Mouse (Mus musculus): Measurements from ENCODE around the gene Cox10. TPM values are rescaled to one million over a fixed set of nuclear protein-coding genes. Genes with fewer than 3 reads are reported as not detected.

Cox10 gene
- polyA plus RNA-seq, 1 experiment from 2014 or later = 25.2 TPM

DNA sequence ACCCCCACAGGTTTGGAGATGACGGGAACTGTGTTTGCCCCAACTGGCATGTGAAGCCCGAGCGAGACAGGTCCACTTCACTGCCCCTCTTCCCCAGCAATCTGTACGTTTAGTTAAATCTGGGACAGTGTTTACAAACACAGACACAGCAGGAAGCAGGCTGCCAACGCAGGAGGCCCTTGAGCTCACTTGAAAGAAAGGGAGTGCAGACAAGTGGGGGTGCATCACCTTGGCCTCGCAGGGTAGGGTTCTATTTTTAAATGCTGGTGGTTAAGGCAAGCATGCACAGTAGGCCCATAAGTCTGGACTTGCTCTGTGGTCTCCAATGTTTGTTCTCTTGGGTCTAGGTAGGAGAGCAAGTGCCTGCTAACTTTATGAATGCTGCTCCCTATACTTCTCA is 93.8 kb downstream of the Cox10 start:
- Histone ChIP-seq H3K4me2 (replicated peaks; ENCODE audit: low read depth, low read length) (no peak overlapping the region), H3K27ac (ENCODE audit: low read depth, low read length) (no peak overlapping the region), H3K27me3 (ENCODE audit: control insufficient read depth, insufficient read depth, low read length) (no peaks in the 10 kb centered on the region), H3K9ac (ENCODE audit: low read depth, low read length) (no peak overlapping the region), H3K4me3 (ENCODE audit: low read depth, low read length) (no peak overlapping the region), H3K4me1 (replicated peaks; ENCODE audit: control insufficient read depth, insufficient read depth, low read length) (no peaks in the 10 kb centered on the region), H3K36me3 (ENCODE audit: control insufficient read depth, insufficient read depth, low read length) (no peaks in the 10 kb centered on the region), H3K9me3 (ENCODE audit: control insufficient read depth, low read length) (no peaks in the 10 kb centered on the region)
- no peak for DNase-seq (ENCODE audit: low spot score)
- no peak for ATAC-seq (ENCODE audit: low FRiP score)
- 79% methylated on average over 6 of the region's 6 CpGs for WGBS

- WGBS = 91% methylated on average over 6 of the region's 6 CpGs
These were observed 94.6 kb downstream of the Cox10 start for GRCm38 (mm10) chr11:63984622-63985168.

GRCm38 (mm10) chr11:63977741-63978140 is 101.5 kb downstream of the Cox10 start:
- Histone ChIP-seq H3K9me3 (ENCODE audit: control insufficient read depth, low read length) (no peaks in the 10 kb centered on the region), H3K4me3 (ENCODE audit: low read depth, low read length) (no peak overlapping the region), H3K4me1 (replicated peaks; ENCODE audit: control insufficient read depth, insufficient read depth, low read length) (no peaks in the 10 kb centered on the region), H3K27me3 (ENCODE audit: control insufficient read depth, insufficient read depth, low read length) (no peaks in the 10 kb centered on the region), H3K27ac (ENCODE audit: low read depth, low read length) (no peak overlapping the region), H3K9ac (ENCODE audit: low read depth, low read length) (no peak overlapping the region), H3K4me2 (replicated peaks; ENCODE audit: low read depth, low read length) (no peak overlapping the region), H3K36me3 (ENCODE audit: control insufficient read depth, insufficient read depth, low read length) (no peaks in the 10 kb centered on the region)
- 65% methylated on average over 2 of the region's 2 CpGs for WGBS
- no peak for ATAC-seq (ENCODE audit: low FRiP score)
- no peak for DNase-seq (ENCODE audit: low spot score)

More at GRCm38 (mm10) chr11:63984622-63985168, 94.6 kb downstream of the Cox10 start:
- Histone ChIP-seq H3K27me3 (ENCODE audit: control insufficient read depth, insufficient read depth, low read length) (no peaks in the 10 kb centered on the region), H3K27ac (ENCODE audit: low read depth, low read length) (no peak overlapping the region), H3K4me3 (ENCODE audit: low read depth, low read length) (no peak overlapping the region), H3K36me3 (ENCODE audit: control insufficient read depth, insufficient read depth, low read length) (no peaks in the 10 kb centered on the region), H3K9me3 (ENCODE audit: control insufficient read depth, low read length) (no peaks in the 10 kb centered on the region), H3K9ac (ENCODE audit: low read depth, low read length) (no peak overlapping the region), H3K4me2 (replicated peaks; ENCODE audit: low read depth, low read length) (no peak overlapping the region), H3K4me1 (replicated peaks; ENCODE audit: control insufficient read depth, insufficient read depth, low read length) (no peaks in the 10 kb centered on the region)
- DNase-seq (ENCODE audit: low spot score) (no peak), ATAC-seq (ENCODE audit: low FRiP score) (no peak)

DNA sequence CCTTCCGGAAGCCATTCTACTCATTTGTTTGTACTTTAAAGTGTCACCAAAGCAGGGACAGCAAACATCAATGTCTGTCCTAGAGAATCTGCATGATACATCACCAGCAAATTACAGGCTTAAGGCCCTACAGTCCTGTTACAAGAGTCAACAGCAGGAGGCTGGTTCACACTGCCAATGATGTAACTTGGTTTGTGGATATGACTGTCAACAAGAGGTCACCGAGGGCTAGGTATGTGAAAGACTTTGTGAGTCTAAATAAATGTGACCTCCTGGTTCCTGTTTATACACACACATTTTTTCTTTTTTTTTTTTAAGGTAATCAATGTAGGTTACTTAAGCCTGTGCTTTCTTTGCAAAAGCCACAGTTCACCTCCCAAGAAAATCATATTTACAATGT is 102.5 kb downstream of the Cox10 start:
- no peak for DNase-seq (ENCODE audit: low spot score)
- no peak for ATAC-seq (ENCODE audit: low FRiP score)
- no peaks in the 10 kb centered on the region for H3K27me3 ChIP-seq (ENCODE audit: control insufficient read depth, insufficient read depth, low read length)
- WGBS = 92% methylated on average over 2 of the region's 2 CpGs
- H3K4me3 ChIP-seq (ENCODE audit: low read depth, low read length) = no peak overlapping the region
- no peaks in the 10 kb centered on the region for H3K4me1 ChIP-seq (replicated peaks; ENCODE audit: control insufficient read depth, insufficient read depth, low read length)
- no peak overlapping the region for H3K4me2 ChIP-seq (replicated peaks; ENCODE audit: low read depth, low read length)
- no peaks in the 10 kb centered on the region for H3K36me3 ChIP-seq (ENCODE audit: control insufficient read depth, insufficient read depth, low read length)
- no peak overlapping the region for H3K9ac ChIP-seq (ENCODE audit: low read depth, low read length)
- no peak overlapping the region for H3K27ac ChIP-seq (ENCODE audit: low read depth, low read length)
- H3K9me3 ChIP-seq (ENCODE audit: control insufficient read depth, low read length) = no peaks in the 10 kb centered on the region

GRCm38 (mm10) chr11:63975260-63975899 is 103.9 kb downstream of the Cox10 start:
- Histone ChIP-seq H3K9me3 (ENCODE audit: control insufficient read depth, low read length) (no peaks in the 10 kb centered on the region), H3K9ac (ENCODE audit: low read depth, low read length) (no peak overlapping the region), H3K4me3 (ENCODE audit: low read depth, low read length) (no peak overlapping the region), H3K4me1 (replicated peaks; ENCODE audit: control insufficient read depth, insufficient read depth, low read length) (no peaks in the 10 kb centered on the region), H3K4me2 (replicated peaks; ENCODE audit: low read depth, low read length) (no peak overlapping the region), H3K36me3 (ENCODE audit: control insufficient read depth, insufficient read depth, low read length) (no peaks in the 10 kb centered on the region), H3K27ac (ENCODE audit: low read depth, low read length) (no peak overlapping the region), H3K27me3 (ENCODE audit: control insufficient read depth, insufficient read depth, low read length) (no peaks in the 10 kb centered on the region)
- 88% methylated on average over 13 of the region's 13 CpGs for WGBS
- DNase-seq (ENCODE audit: low spot score) = no peak
- no peak for ATAC-seq (ENCODE audit: low FRiP score)

DNA sequence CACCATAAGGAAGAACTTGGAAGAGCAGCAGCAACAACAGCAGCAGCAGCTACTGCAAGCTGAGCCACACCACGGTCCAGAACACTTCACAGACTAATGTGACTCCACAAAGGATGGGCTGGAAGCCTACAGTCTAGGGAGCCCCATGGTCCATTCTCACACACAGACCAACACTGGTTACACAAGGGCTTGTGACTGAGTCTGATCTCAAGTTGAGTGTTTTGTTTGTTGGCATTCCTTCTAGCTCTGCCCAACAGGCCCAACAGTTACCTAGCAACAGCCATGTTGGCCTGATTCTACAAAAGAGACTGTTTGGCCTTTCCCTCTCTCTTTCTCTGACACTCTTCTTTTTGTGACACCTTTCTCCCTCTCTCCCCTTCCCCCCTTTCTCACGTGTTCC is 105.3 kb downstream of the Cox10 start:
- no peak overlapping the region for H3K4me2 ChIP-seq (replicated peaks; ENCODE audit: low read depth, low read length)
- no peak for DNase-seq (ENCODE audit: low spot score)
- no peaks in the 10 kb centered on the region for H3K27me3 ChIP-seq (ENCODE audit: control insufficient read depth, insufficient read depth, low read length)
- ATAC-seq (ENCODE audit: low FRiP score) = no peak
- H3K9me3 ChIP-seq (ENCODE audit: control insufficient read depth, low read length) = no peaks in the 10 kb centered on the region
- H3K27ac ChIP-seq (ENCODE audit: low read depth, low read length) = no peak overlapping the region
- H3K4me1 ChIP-seq (replicated peaks; ENCODE audit: control insufficient read depth, insufficient read depth, low read length) = no peaks in the 10 kb centered on the region
- WGBS = 72% methylated on average over 2 of the region's 2 CpGs
- no peak overlapping the region for H3K4me3 ChIP-seq (ENCODE audit: low read depth, low read length)
- H3K9ac ChIP-seq (ENCODE audit: low read depth, low read length) = no peak overlapping the region
- no peaks in the 10 kb centered on the region for H3K36me3 ChIP-seq (ENCODE audit: control insufficient read depth, insufficient read depth, low read length)

DNA sequence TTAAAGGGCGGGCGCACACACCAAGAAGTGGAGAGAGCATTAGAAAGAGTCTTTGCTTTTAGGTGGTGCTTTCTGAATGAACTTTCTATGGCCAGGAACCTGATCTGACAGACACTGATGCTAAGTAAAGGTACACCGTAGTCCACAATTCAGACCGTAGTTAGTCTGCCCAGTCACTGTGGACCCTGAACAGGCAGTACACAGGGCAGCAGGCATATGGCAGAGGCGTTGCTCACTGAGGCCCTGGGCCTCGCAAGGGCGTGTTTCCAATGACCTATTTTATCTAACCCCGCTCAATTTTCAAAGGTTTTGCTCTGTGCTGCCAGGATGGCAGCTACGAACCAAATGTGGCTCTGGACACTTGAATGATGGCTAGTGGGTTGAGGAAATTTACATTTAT is 107.8 kb downstream of the Cox10 start:
- Histone ChIP-seq H3K4me3 (ENCODE audit: low read depth, low read length) (no peak overlapping the region), H3K4me1 (replicated peaks; ENCODE audit: control insufficient read depth, insufficient read depth, low read length) (0 out of 2 replicates have a peak, but pooled peaks cover 4% of the 10 kb centered on the region), H3K36me3 (ENCODE audit: control insufficient read depth, insufficient read depth, low read length) (no peaks in the 10 kb centered on the region), H3K27me3 (ENCODE audit: control insufficient read depth, insufficient read depth, low read length) (no peaks in the 10 kb centered on the region), H3K9ac (ENCODE audit: low read depth, low read length) (no peak overlapping the region), H3K9me3 (ENCODE audit: control insufficient read depth, low read length) (no peaks in the 10 kb centered on the region), H3K27ac (ENCODE audit: low read depth, low read length) (no peak overlapping the region), H3K4me2 (replicated peaks; ENCODE audit: low read depth, low read length) (no peak overlapping the region)
- no peak for DNase-seq (ENCODE audit: low spot score)
- 93% methylated on average over 9 of the region's 9 CpGs for WGBS
- ATAC-seq (ENCODE audit: low FRiP score) = no peak

DNA sequence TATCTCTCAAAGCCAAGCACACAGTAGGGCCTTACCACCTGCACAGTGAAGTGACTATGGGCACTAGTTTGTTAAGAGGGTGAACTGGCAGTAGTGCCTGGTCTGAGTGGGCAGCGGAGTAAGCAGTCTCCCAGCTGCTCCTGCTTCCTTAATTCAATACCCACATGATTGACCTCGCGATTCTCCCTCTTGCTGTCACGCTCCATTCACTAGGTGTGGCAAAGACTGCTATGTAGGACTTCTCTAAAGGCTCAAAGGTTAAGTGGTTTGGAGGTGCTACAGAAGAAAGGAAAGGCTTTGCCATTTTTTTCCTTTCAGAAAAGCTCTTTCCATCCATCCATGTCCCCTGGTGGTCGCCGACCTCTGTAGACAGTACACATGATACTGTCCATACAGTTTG is 108.5 kb downstream of the Cox10 start:
- 0 out of 2 replicates have a peak, but pooled peaks cover 4% of the 10 kb centered on the region for H3K4me1 ChIP-seq (replicated peaks; ENCODE audit: control insufficient read depth, insufficient read depth, low read length)
- no peak overlapping the region for H3K4me3 ChIP-seq (ENCODE audit: low read depth, low read length)
- no peak overlapping the region for H3K27ac ChIP-seq (ENCODE audit: low read depth, low read length)
- no peak for DNase-seq (ENCODE audit: low spot score)
- H3K4me2 ChIP-seq (replicated peaks; ENCODE audit: low read depth, low read length) = no peak overlapping the region
- H3K27me3 ChIP-seq (ENCODE audit: control insufficient read depth, insufficient read depth, low read length) = no peaks in the 10 kb centered on the region
- H3K36me3 ChIP-seq (ENCODE audit: control insufficient read depth, insufficient read depth, low read length) = no peaks in the 10 kb centered on the region
- no peaks in the 10 kb centered on the region for H3K9me3 ChIP-seq (ENCODE audit: control insufficient read depth, low read length)
- 92% methylated on average over 6 of the region's 6 CpGs for WGBS
- no peak overlapping the region for H3K9ac ChIP-seq (ENCODE audit: low read depth, low read length)
- ATAC-seq (ENCODE audit: low FRiP score) = no peak

DNA sequence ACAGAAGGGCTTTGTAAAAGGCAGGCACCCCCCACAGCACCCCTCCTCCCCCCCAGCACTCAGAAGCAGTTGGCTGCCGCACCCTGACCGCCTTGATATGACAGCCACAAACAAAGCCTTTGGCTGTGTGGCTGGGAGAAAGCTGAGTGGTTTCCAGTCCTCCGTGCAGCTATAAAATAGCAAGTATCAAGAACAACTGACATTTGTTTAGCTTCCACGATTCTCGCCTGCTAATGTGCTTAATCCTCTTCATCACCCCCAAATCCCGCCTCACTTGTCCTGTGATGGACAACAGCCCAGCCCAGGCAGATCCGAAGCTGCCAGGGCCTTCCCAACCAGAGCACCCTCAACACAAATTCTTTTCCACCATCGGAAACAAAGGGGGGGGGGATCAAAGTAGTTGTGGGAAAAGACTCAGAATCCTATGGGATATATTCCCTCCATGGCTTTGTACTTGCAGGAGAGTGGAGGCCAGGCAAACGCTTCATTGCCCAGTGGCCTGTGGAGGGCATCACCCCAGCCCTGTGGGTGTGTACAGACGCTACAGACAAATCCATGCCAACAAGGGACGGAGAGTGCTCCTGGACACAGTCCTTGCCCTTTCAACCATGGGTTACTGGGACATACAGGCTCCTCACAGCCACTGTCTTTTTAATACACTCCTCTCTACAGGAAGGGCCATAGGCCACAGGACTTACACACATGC is 109.9 kb downstream of the Cox10 start:
- Histone ChIP-seq H3K27ac (ENCODE audit: low read depth, low read length) (no peak overlapping the region), H3K9ac (ENCODE audit: low read depth, low read length) (no peak overlapping the region; the same call in 1 of the 2 replicates), H3K4me3 (ENCODE audit: low read depth, low read length) (no peak overlapping the region), H3K4me1 (replicated peaks; ENCODE audit: control insufficient read depth, insufficient read depth, low read length) (0 out of 2 replicates have a peak, but pooled peaks cover 4% of the 10 kb centered on the region), H3K4me2 (replicated peaks; ENCODE audit: low read depth, low read length) (no peak overlapping the region), H3K27me3 (ENCODE audit: control insufficient read depth, insufficient read depth, low read length) (no peaks in the 10 kb centered on the region), H3K9me3 (ENCODE audit: control insufficient read depth, low read length) (no peaks in the 10 kb centered on the region), H3K36me3 (ENCODE audit: control insufficient read depth, insufficient read depth, low read length) (no peaks in the 10 kb centered on the region)
- 41% methylated on average over 11 of the region's 11 CpGs for WGBS
- ATAC-seq (ENCODE audit: low FRiP score) (no peak), DNase-seq (ENCODE audit: low spot score) (peak; percentile 17)
